21 mouse cellular contexts compared by ENCODE assay signal in the genomic region with DNA sequence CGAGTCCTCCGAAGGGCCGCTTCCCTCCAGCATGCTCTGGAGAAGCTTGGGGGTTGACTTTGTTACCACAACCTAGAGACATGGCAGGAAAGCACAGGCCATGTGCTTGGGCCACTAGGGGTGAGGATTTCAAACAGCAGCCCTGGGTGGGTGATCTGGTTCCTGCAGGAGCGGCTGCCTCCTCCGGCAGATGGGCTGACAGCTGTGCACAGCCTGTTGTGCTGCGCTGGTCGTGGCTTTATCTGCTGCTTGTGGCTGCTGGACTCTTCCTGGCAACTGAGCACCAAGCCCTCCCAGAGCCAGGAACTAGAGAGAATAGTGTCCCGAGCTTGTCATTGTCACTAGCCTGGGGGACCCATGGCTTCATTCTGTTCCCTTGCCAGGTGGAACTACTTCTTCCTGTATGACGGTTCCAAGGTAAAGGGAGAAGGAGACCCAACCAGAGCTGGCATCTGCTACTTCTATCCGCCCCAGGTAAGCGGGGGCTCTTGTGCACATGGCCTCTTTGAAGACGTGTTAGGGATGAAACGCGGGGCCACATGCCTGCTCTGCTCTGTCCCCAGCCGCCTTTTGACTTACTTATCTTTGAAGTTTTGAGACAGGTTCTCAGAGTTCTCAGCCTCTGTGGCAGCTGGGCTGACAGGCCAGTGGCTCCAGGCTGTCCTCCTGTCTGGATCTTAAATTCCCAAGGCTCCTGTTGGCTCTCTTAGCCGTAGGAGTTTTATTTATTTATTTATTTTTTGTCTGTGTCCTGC. TPM values are rescaled to one million over a fixed set of nuclear protein-coding genes. Genes with fewer than 3 reads are reported as not detected.
DNase-seq lines count a peak whose midpoint lies in the region; ATAC-seq and TF ChIP-seq lines count a peak whose summit lies in the region.
"Had no signal": no experiment of that assay in that cellular context is flagged by ENCODE, and none has a peak within 500 bp of the region (broad histone marks: within the 10 kb centered on the region; RNA-seq: fewer than 3 reads in every experiment).

No protein-coding gene starts in this region.

- TF ChIP-seq CTCF in layer of hippocampus, adult 2 months (conservative IDR thresholded peaks at IDR 0.05): no peak
- TF ChIP-seq CTCF in liver, postnatal 0 days (IDR thresholded peaks at IDR 0.05; ENCODE audit: low read depth): no peak

- TF ChIP-seq EP300 in liver, postnatal 0 days (IDR thresholded peaks at IDR 0.05; ENCODE audit: low read depth): no peak

- no peak for ATAC-seq in embryonic facial prominence, embryonic 13.5 days (ENCODE audit: insufficient number of reproducible peaks, insufficient read depth, low FRiP score, low TSS enrichment, low read depth)
- no peak for ATAC-seq in liver, postnatal 0 days
- ATAC-seq: Patski had no signal

- H3K9me3 ChIP-seq in embryonic facial prominence, embryonic 13.5 days: no peaks in the 10 kb centered on the region
- no peaks in the 10 kb centered on the region for H3K9me3 ChIP-seq in embryonic facial prominence, embryonic 10.5 days
- no peaks in the 10 kb centered on the region for H3K9me3 ChIP-seq in liver, postnatal 0 days (ENCODE audit: low read length)
- H3K9me3 ChIP-seq: hindbrain, embryonic 12.5 days; lung, embryonic 15.5 days had no signal

- peaks cover 59% of the 10 kb centered on the region for H3K36me3 ChIP-seq in embryonic facial prominence, embryonic 13.5 days
- H3K36me3 ChIP-seq in embryonic facial prominence, embryonic 10.5 days (replicated peaks): peaks cover 56% of the 10 kb centered on the region
- H3K36me3 ChIP-seq in liver, postnatal 0 days (replicated peaks; ENCODE audit: insufficient read depth, low read length): peaks cover 26% of the 10 kb centered on the region

- peak overlapping the region; percentile 49 for H3K9ac ChIP-seq in embryonic facial prominence, embryonic 13.5 days
- peak overlapping the region; percentile 8; the same call in 1 of the 2 replicates for H3K9ac ChIP-seq in liver, postnatal 0 days (replicated peaks)
- H3K9ac ChIP-seq: hindbrain, embryonic 12.5 days; lung, embryonic 15.5 days had no signal

- H3K27ac ChIP-seq in embryonic facial prominence, embryonic 13.5 days: no peak overlapping the region
- H3K27ac ChIP-seq in embryonic facial prominence, embryonic 10.5 days (replicated peaks): no peak overlapping the region
- H3K27ac ChIP-seq in layer of hippocampus, adult 2 months: peak overlapping the region; percentile 96; the same call in 1 of the 2 replicates
- H3K27ac ChIP-seq in liver, postnatal 0 days (ENCODE audit: low read depth): no peak overlapping the region
- H3K27ac ChIP-seq: hindbrain, embryonic 12.5 days; lung, embryonic 15.5 days had no signal

- H3K27me3 ChIP-seq in embryonic facial prominence, embryonic 13.5 days: no peaks in the 10 kb centered on the region
- no peaks in the 10 kb centered on the region for H3K27me3 ChIP-seq in embryonic facial prominence, embryonic 10.5 days (replicated peaks; ENCODE audit: low read depth, poor library complexity, severe bottlenecking)
- H3K27me3 ChIP-seq in liver, postnatal 0 days (ENCODE audit: insufficient read depth, low read length): no peaks in the 10 kb centered on the region
- H3K27me3 ChIP-seq: CH12.LX; hindbrain, embryonic 12.5 days; lung, embryonic 15.5 days; Patski had no signal

- peaks cover 38% of the 10 kb centered on the region for H3K4me1 ChIP-seq in embryonic facial prominence, embryonic 13.5 days
- H3K4me1 ChIP-seq in embryonic facial prominence, embryonic 10.5 days: peaks cover 38% of the 10 kb centered on the region
- peaks cover 20% of the 10 kb centered on the region for H3K4me1 ChIP-seq in liver, postnatal 0 days (ENCODE audit: insufficient read depth)

- DNase-seq in embryonic facial prominence, embryonic 10.5 days (ENCODE audit: low spot score): no peak
- DNase-seq in layer of hippocampus, adult 2 months (ENCODE audit: low spot score in 2 of 2): no peak
- DNase-seq in layer of hippocampus, adult 11-12 months (ENCODE audit: low spot score): no peak
- DNase-seq in retina, embryonic 14.5 days (ENCODE audit: low spot score): peak; percentile 17
- no peak for DNase-seq in retina, postnatal 1 day
- DNase-seq in liver, postnatal 0 days: no peak
- no peak for DNase-seq in cerebellum, adult 18-20 months
- DNase-seq: cerebellum, adult 8-10 months; kidney, adult 9 months; right cerebral cortex, postnatal 14 days had no signal

- H3K4me2 ChIP-seq in embryonic facial prominence, embryonic 13.5 days: no peak overlapping the region
- no peak overlapping the region for H3K4me2 ChIP-seq in liver, postnatal 0 days (ENCODE audit: low read depth, low read length)
- H3K4me2 ChIP-seq: hindbrain, embryonic 12.5 days; lung, embryonic 15.5 days had no signal

- WGBS in embryonic facial prominence, embryonic 13.5 days: 86% methylated on average over 16 of the region's 16 CpGs
- WGBS in embryonic facial prominence, embryonic 10.5 days: 87% methylated on average over 16 of the region's 16 CpGs
- WGBS in liver, postnatal 0 days (ENCODE audit: insufficient replicate concordance): 70% methylated on average over 16 of the region's 16 CpGs

- H3K4me3 ChIP-seq in embryonic facial prominence, embryonic 13.5 days: no peak overlapping the region
- H3K4me3 ChIP-seq in embryonic facial prominence, embryonic 10.5 days: no peak overlapping the region
- peak overlapping the region; percentile 38; the same call in 1 of the 2 replicates for H3K4me3 ChIP-seq in layer of hippocampus, adult 2 months
- H3K4me3 ChIP-seq in liver, postnatal 0 days (ENCODE audit: low read depth, low read length): no peak overlapping the region
- H3K4me3 ChIP-seq: hindbrain, embryonic 12.5 days; lung, embryonic 15.5 days had no signal

RNA-seq across cellular contexts. Expression of a gene that starts 3.5 kb away (rescaled TPM):
- polyA plus RNA-seq in embryonic facial prominence, embryonic 13.5 days (2015; fragmentation: Nextera tagmentation; extraction: Ambion mirVana): 42.4 and 42.9 TPM in 2 replicates
- polyA plus RNA-seq in embryonic facial prominence, embryonic 10.5 days (2016; fragmentation: Nextera tagmentation; extraction: Ambion mirVana): 36.1 and 36.9 TPM in 2 replicates
- 10 to 100 TPM; 30.3 to 37.5 TPM for total RNA-seq in layer of hippocampus, adult 2 months (2021)
- polyA plus RNA-seq in liver, postnatal 0 days (2015; fragmentation: Nextera tagmentation; extraction: Ambion mirVana): 11.5 and 12.5 TPM in 2 replicates

RNA-seq across cellular contexts. Expression of a gene that starts 3.5 kb away (rescaled TPM):
- polyA plus RNA-seq in embryonic facial prominence, embryonic 13.5 days (2015; fragmentation: Nextera tagmentation; extraction: Ambion mirVana): 42.1 and 54.9 TPM in 2 replicates
- 48.2 and 51.6 TPM in 2 replicates for polyA plus RNA-seq in embryonic facial prominence, embryonic 10.5 days (2016; fragmentation: Nextera tagmentation; extraction: Ambion mirVana)
- total RNA-seq in layer of hippocampus, adult 2 months (2021): 10 to 100 TPM; 21.4 to 30.4 TPM
- polyA plus RNA-seq in liver, postnatal 0 days (2015; fragmentation: Nextera tagmentation; extraction: Ambion mirVana): 9.4 and 10.6 TPM in 2 replicates

RNA-seq across cellular contexts. Expression of a gene that starts 9.4 kb away (rescaled TPM):
- polyA plus RNA-seq in embryonic facial prominence, embryonic 13.5 days (2015; fragmentation: Nextera tagmentation; extraction: Ambion mirVana): 0.18 and 0.34 TPM in 2 replicates
- 0.28 and 0.30 TPM in 2 replicates for polyA plus RNA-seq in embryonic facial prominence, embryonic 10.5 days (2016; fragmentation: Nextera tagmentation; extraction: Ambion mirVana)
- not detected for total RNA-seq in layer of hippocampus, adult 2 months (2021)
- 0.16 and 0.17 TPM in 2 replicates for polyA plus RNA-seq in liver, postnatal 0 days (2015; fragmentation: Nextera tagmentation; extraction: Ambion mirVana)
- total RNA-seq: CH12.LX; granulocyte monocyte progenitor cell, adult 5-6 weeks; left cerebral cortex, postnatal 25 days; megakaryocyte-erythroid progenitor cell, adult 5-6 weeks; neutrophil, adult 5-6 weeks had no signal
- polyA plus RNA-seq: brain, embryonic 14.5 days; large intestine, adult 2 months had no signal

RNA-seq across cellular contexts. Expression of a gene that starts 20.2 kb away (rescaled TPM):
- polyA plus RNA-seq in embryonic facial prominence, embryonic 13.5 days (2015; fragmentation: Nextera tagmentation; extraction: Ambion mirVana): 31.8 and 32.8 TPM in 2 replicates
- 41.3 and 42.5 TPM in 2 replicates for polyA plus RNA-seq in embryonic facial prominence, embryonic 10.5 days (2016; fragmentation: Nextera tagmentation; extraction: Ambion mirVana)
- total RNA-seq in layer of hippocampus, adult 2 months (2021): 10 to 100 TPM; 40.6 to 40.8 TPM
- polyA plus RNA-seq in liver, postnatal 0 days (2015; fragmentation: Nextera tagmentation; extraction: Ambion mirVana): 6.7 and 8.0 TPM in 2 replicates

RNA-seq across cellular contexts. Expression of a gene that starts 48.3 kb away (rescaled TPM):
- 14.5 and 14.8 TPM in 2 replicates for polyA plus RNA-seq in embryonic facial prominence, embryonic 13.5 days (2015; fragmentation: Nextera tagmentation; extraction: Ambion mirVana)
- 23.7 and 27.3 TPM in 2 replicates for polyA plus RNA-seq in embryonic facial prominence, embryonic 10.5 days (2016; fragmentation: Nextera tagmentation; extraction: Ambion mirVana)
- 100 to 1,000 TPM; 223 to 224 TPM for total RNA-seq in layer of hippocampus, adult 2 months (2021)
- polyA plus RNA-seq in liver, postnatal 0 days (2015; fragmentation: Nextera tagmentation; extraction: Ambion mirVana): 0.21 TPM in 1 of 2 replicates, not detected in the other
- total RNA-seq: CH12.LX; granulocyte monocyte progenitor cell, adult 5-6 weeks; megakaryocyte-erythroid progenitor cell, adult 5-6 weeks; neutrophil, adult 5-6 weeks had no signal
